Mouse (Mus musculus) liver, embryonic 14.5 days (tissue): Measurements from ENCODE around the gene Gabrd. TPM values are rescaled to one million over a fixed set of nuclear protein-coding genes. Genes with fewer than 3 reads are reported as not detected.

Experiments used
- ATAC-seq: fragments of 200-750 bp; cut with Nextera tagmentation; 2 replicates; pipeline ENCODE4 v1.8.0; 2017; ENCODE audit warnings: moderate number of reproducible peaks, mild to moderate bottlenecking, moderate library complexity; ENCODE audit not compliant: insufficient read depth
- DNase-seq, 3 experiments: peaks; one replicate each; pipeline ENCODE4 v3.0.0-alpha.2; 2012 to 2013; ENCODE audit warnings: low read depth in 3 of 3, low spot score in 3 of 3
- H3K27ac ChIP-seq: fragments of 300-500 bp; sonication (generic); 2 replicates; pipeline ENCODE4 v1.5.1; 2014; ENCODE audit warnings: moderate library complexity, mild to moderate bottlenecking, control low read depth, inconsistent platforms
- H3K27me3 ChIP-seq: fragments of 300-500 bp; sonication (generic); 2 replicates; pipeline ENCODE4 v1.6.1; 2014; ENCODE audit warnings: mild to moderate bottlenecking, low read length, moderate library complexity; ENCODE audit not compliant: control insufficient read depth, insufficient read depth
- H3K36me3 ChIP-seq: fragments of 300-500 bp; sonication (generic); replicated peaks from 2 replicates; pipeline ENCODE4 v1.6.1; 2014; ENCODE audit warnings: low read depth; ENCODE audit not compliant: control insufficient read depth, insufficient read depth
- H3K4me1 ChIP-seq, 2 experiments: fragments of 200-500 bp in 1 of 2; fragments of 300-500 bp in 1 of 2; sonication (generic) in 1 of 2; replicated peaks; 2 replicates each; pipeline ENCODE4 v1.6.1; 2012 to 2014; ENCODE audit warnings: antibody characterized with exemption in 1 of 2, inconsistent platforms in 1 of 2, low read length in 1 of 2; ENCODE audit not compliant: control insufficient read depth in 2 of 2, insufficient read depth in 2 of 2
- H3K4me2 ChIP-seq: fragments of 300-500 bp; sonication (generic); 2 replicates; pipeline ENCODE4 v1.6.1; 2014; ENCODE audit warnings: low read depth, mild to moderate bottlenecking, control low read depth, moderate library complexity
- H3K4me3 ChIP-seq, 2 experiments: fragments of 200-500 bp in 1 of 2; fragments of 300-500 bp in 1 of 2; sonication (generic) in 1 of 2; 2 replicates each; pipeline ENCODE4 v1.5.1; 2012 to 2014; ENCODE audit warnings: low read depth in 2 of 2, low read length in 2 of 2, mild to moderate bottlenecking in 2 of 2, control low read depth in 1 of 2, inconsistent platforms in 1 of 2, moderate library complexity in 1 of 2; ENCODE audit not compliant: insufficient read depth in 1 of 2
- H3K9ac ChIP-seq: fragments of 300-500 bp; sonication (generic); replicated peaks from 2 replicates; pipeline ENCODE4 v1.6.1; 2014; ENCODE audit warnings: mild to moderate bottlenecking, control low read depth, moderate library complexity
- H3K9me3 ChIP-seq: fragments of 300-500 bp; sonication (generic); 2 replicates; pipeline ENCODE4 v1.6.1; 2016; ENCODE audit warnings: low read length, mixed read lengths; ENCODE audit not compliant: control insufficient read depth
- CTCF ChIP-seq: IDR thresholded peaks from 2 replicates; pipeline ENCODE4 v1.5.1; 2016; ENCODE audit warnings: antibody characterized with exemption, low read depth, control low read depth
- EP300 ChIP-seq: IDR thresholded peaks from 2 replicates; pipeline ENCODE4 v1.6.1; 2016; ENCODE audit warnings: antibody characterized with exemption, low read depth
- WGBS: fragments of 180-500 bp; shearing (Covaris S2); extraction: QIAGEN DNeasy Blood & Tissue Kit; methylation state at CpG from one replicate; pipeline ENCODE4 v1.1.7; 2014; ENCODE audit not compliant: insufficient replicate concordance; 5-methylcytosine and 5-hydroxymethylcytosine counted together
- polyA plus RNA-seq, 2 experiments: library from polyadenylated mRNA; depleted of rRNA in 1 of 2; stranded (reverse) in 1 of 2; unstranded in 1 of 2; fragments of >200 nt; fragmentation: Nextera tagmentation in 1 of 2; extraction: Ambion mirVana in 1 of 2; gene quantifications; 2 replicates each; pipeline versions ENCODE4 v1.2.1 to v1.2.3; 2012 to 2014

Gabrd gene
- polyA plus RNA-seq, 2 experiments: not detected

GRCm38 (mm10) chr4:155414656-155415235 lies 16.8 kb upstream of the Gabrd start:
- ATAC-seq (no peak), DNase-seq (no peak)
- Histone ChIP-seq H3K27me3 (no peaks in the 10 kb centered on the region), H3K36me3 (no peaks in the 10 kb centered on the region), H3K4me3 (no peak overlapping the region), H3K27ac (no peak overlapping the region), H3K9ac (no peak overlapping the region), H3K4me1 (no peaks in the 10 kb centered on the region), H3K9me3 (no peaks in the 10 kb centered on the region), H3K4me2 (no peak overlapping the region)
- 57% methylated on average over 9 of the region's 9 CpGs for WGBS
- TF ChIP-seq EP300: no peak
- TF ChIP-seq CTCF: no peak

- ATAC-seq: no peak
- TF ChIP-seq EP300: no peak
- H3K9me3 ChIP-seq: no peaks in the 10 kb centered on the region
- WGBS: 69% methylated on average over 11 of the region's 11 CpGs
- no peak overlapping the region for H3K27ac ChIP-seq
- H3K27me3 ChIP-seq: peaks cover 5% of the 10 kb centered on the region
- no peaks in the 10 kb centered on the region for H3K4me1 ChIP-seq
- H3K4me3 ChIP-seq: no peak overlapping the region
- no peak for DNase-seq
- H3K9ac ChIP-seq: no peak overlapping the region
- no peak overlapping the region for H3K4me2 ChIP-seq
- no peaks in the 10 kb centered on the region for H3K36me3 ChIP-seq
Measured at GRCm38 (mm10) chr4:155413641-155414335, 15.9 kb upstream of the Gabrd start.

GRCm38 (mm10) chr4:155412124-155412523 lies 14.2 kb upstream of the Gabrd start:
- Histone ChIP-seq H3K4me3 (no peak overlapping the region), H3K9ac (no peak overlapping the region), H3K27me3 (peaks cover 6% of the 10 kb centered on the region), H3K36me3 (no peaks in the 10 kb centered on the region), H3K9me3 (no peaks in the 10 kb centered on the region), H3K4me2 (no peak overlapping the region), H3K27ac (no peak overlapping the region), H3K4me1 (no peaks in the 10 kb centered on the region)
- ATAC-seq (no peak), DNase-seq (no peak)
- WGBS: 63% methylated on average over 6 of the region's 6 CpGs
- no peak for TF ChIP-seq EP300
- TF ChIP-seq CTCF: no peak

GRCm38 (mm10) chr4:155409058-155409776 lies 11.3 kb upstream of the Gabrd start, which contains the start of gene Cfap74:
Cfap74 (plus strand) TSS chr4:155409190.
- DNase-seq: peak in 1 of 3 experiments; percentile 12
- peaks cover 6% of the 10 kb centered on the region for H3K27me3 ChIP-seq
- peak within 1 kb of the TSS; percentile 44 for H3K4me2 ChIP-seq
- ATAC-seq: no peak; the same call in 1 of the 2 replicates
- H3K36me3 ChIP-seq: no peaks in the 10 kb centered on the region
- H3K27ac ChIP-seq: no peak within 1 kb of the TSS
- TF ChIP-seq EP300 (no peak), CTCF (no peak)
- 1% methylated on average over 35 of the region's 35 CpGs for WGBS
- H3K4me1 ChIP-seq: no peaks in the 10 kb centered on the region
- no peak within 1 kb of the TSS for H3K9ac ChIP-seq
- no peaks in the 10 kb centered on the region for H3K9me3 ChIP-seq
- H3K4me3 ChIP-seq: peak within 1 kb of the TSS in 1 of 2 experiments; percentile 11; a peak in 1 of 4 replicates

GRCm38 (mm10) chr4:155408695-155409057 lies 10.8 kb upstream of the Gabrd start:
- TF ChIP-seq EP300 (no peak), CTCF (0 out of 2 replicates have a peak, but pooled peaks have one; percentile 4)
- Histone ChIP-seq H3K9me3 (no peaks in the 10 kb centered on the region), H3K36me3 (no peaks in the 10 kb centered on the region), H3K9ac (no peak overlapping the region), H3K4me1 (no peaks in the 10 kb centered on the region), H3K4me2 (peak overlapping the region; percentile 44), H3K27me3 (peaks cover 6% of the 10 kb centered on the region), H3K27ac (no peak overlapping the region), H3K4me3 (no peak overlapping the region)
- 5% methylated on average over 8 of the region's 8 CpGs for WGBS
- DNase-seq: no peak
- ATAC-seq: no peak
